Mouse (Mus musculus) cortical plate, adult 2 months (tissue): ENCODE data around the gene Glp1r. TPM values are rescaled to one million over a fixed set of nuclear protein-coding genes. Genes with fewer than 3 reads are reported as not detected.

Experiments used
- H3K27ac ChIP-seq: fragments of 200-500 bp; 2 replicates; pipeline ENCODE4 v1.5.1; 2012; ENCODE audit warnings: low read length, control low read depth, inconsistent platforms; ENCODE audit not compliant: insufficient read depth
- H3K4me1 ChIP-seq: fragments of 200-500 bp; 2 replicates; pipeline ENCODE4 v1.6.1; 2011; ENCODE audit warnings: low read length; ENCODE audit not compliant: control insufficient read depth, insufficient read depth
- H3K4me3 ChIP-seq: fragments of 200-500 bp; 2 replicates; pipeline ENCODE4 v1.5.1; 2011; ENCODE audit warnings: mild to moderate bottlenecking, low read length, control low read depth; ENCODE audit not compliant: insufficient read depth
- CTCF ChIP-seq: fragments of 200-500 bp; IDR thresholded peaks from 2 replicates; pipeline ENCODE4 v1.5.1; 2011; ENCODE audit warnings: mild to moderate bottlenecking, control low read depth, low read length; ENCODE audit not compliant: insufficient read depth; ENCODE audit errors: extremely low read depth
- POLR2A ChIP-seq: fragments of 200-500 bp; IDR thresholded peaks from 2 replicates; pipeline ENCODE4 v1.6.1; 2011; ENCODE audit warnings: mild to moderate bottlenecking, low read length, control low read depth; ENCODE audit not compliant: insufficient read depth; ENCODE audit errors: extremely low read depth
- polyA plus RNA-seq: library from polyadenylated mRNA; depleted of rRNA; stranded (reverse); fragments of >200 nt; gene quantifications from 2 replicates; pipeline ENCODE4 v1.2.3, GENCODE M21; 2012

Glp1r gene
- polyA plus RNA-seq, 1 experiment: 0.31 TPM

GRCm38 (mm10) chr17:30950780-30951179, 49.2 kb downstream of the Glp1r start:
- no peaks in the 10 kb centered on the region for H3K4me1 ChIP-seq
- H3K27ac ChIP-seq: no peak overlapping the region
- TF ChIP-seq CTCF: peak; percentile 66
- TF ChIP-seq POLR2A: no peak
- no peak overlapping the region for H3K4me3 ChIP-seq

- Histone ChIP-seq H3K27ac (no peak overlapping the region), H3K4me3 (no peak overlapping the region), H3K4me1 (no peaks in the 10 kb centered on the region)
- no peak for TF ChIP-seq POLR2A
- no peak for TF ChIP-seq CTCF
Measured at GRCm38 (mm10) chr17:30951600-30951999, 50.0 kb downstream of the Glp1r start.

DNA sequence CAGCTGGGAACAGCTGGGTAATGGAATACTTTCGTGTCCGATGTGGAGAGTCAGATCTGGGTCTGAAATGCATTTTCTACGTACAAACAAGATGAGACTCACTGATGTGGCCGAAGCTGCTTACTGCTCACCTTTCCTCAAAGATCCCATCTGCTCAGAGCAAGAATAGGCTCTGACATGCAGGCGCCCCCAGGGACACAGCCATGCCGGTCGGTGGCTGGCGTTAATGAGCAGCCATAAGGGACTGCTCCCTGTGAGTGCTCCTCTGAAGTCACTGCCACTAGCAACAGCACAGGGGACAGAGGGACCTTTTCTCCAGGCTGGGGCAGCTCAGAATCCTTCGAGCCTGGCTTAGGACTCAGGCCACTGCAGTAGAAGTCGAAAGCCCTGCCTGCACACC, 52.7 kb downstream of the Glp1r start, which contains the start of gene Umodl1:
TSS of gene Umodl1 (plus strand) at position 301 of the 400 bp plus-strand sequence.
- no peak within 1 kb of the TSS for H3K4me3 ChIP-seq
- no peak within 1 kb of the TSS for H3K27ac ChIP-seq
- TF ChIP-seq POLR2A (no peak), CTCF (no peak)
- no peaks in the 10 kb centered on the region for H3K4me1 ChIP-seq

- Histone ChIP-seq H3K4me3 (no peak overlapping the region), H3K27ac (no peak overlapping the region), H3K4me1 (no peaks in the 10 kb centered on the region)
- TF ChIP-seq POLR2A (no peak), CTCF (no peak)
Measured at GRCm38 (mm10) chr17:30961936-30962592, 60.4 kb downstream of the Glp1r start.

DNA sequence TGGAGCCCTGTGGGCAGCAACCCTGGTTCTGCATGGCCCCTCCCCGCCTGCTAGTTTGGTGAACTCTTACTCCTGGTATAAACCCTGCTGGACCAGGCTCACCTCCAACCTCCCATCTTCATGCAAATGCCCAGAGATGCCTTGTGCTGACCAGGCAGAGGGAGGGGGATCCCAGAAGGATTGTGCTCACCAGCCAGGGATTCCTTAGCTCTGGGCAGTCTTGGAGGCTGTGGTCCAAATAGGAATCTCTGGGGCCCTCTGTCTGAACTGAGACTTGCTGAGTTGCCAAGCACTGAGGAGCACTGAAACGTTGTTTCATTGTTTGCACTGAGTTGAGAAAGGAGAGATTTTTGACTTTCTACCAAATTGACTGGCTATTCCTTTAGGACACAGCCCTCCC, 61.3 kb downstream of the Glp1r start:
- TF ChIP-seq POLR2A (no peak), CTCF (no peak)
- Histone ChIP-seq H3K4me1 (no peaks in the 10 kb centered on the region), H3K4me3 (no peak overlapping the region), H3K27ac (no peak overlapping the region)

DNA sequence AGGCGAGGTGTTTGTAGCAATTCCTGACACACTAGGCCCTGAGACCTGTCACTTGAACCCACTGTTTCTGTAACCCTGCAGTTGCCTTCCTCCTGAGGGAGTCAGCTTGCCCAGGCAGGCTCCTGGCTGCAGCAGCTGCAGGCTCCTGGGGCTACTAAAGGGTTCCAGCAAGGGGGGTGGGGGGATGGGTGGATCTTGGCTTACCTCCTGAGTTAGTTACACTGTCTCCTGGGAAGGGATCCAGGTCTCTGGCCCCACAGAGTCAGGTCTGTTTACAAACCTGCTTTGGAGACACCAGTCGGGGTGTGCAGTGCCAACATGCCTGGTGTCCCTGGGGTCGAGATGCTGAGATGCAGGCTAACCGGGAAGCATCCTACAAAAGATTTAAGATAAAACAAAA, 68.4 kb downstream of the Glp1r start:
- H3K4me1 ChIP-seq: no peaks in the 10 kb centered on the region
- no peak overlapping the region for H3K27ac ChIP-seq
- TF ChIP-seq POLR2A (no peak), CTCF (no peak)
- no peak overlapping the region for H3K4me3 ChIP-seq

GRCm38 (mm10) chr17:30971877-30972276, 70.3 kb downstream of the Glp1r start:
- no peak overlapping the region for H3K27ac ChIP-seq
- H3K4me3 ChIP-seq: no peak overlapping the region
- TF ChIP-seq CTCF (no peak), POLR2A (no peak)
- H3K4me1 ChIP-seq: no peaks in the 10 kb centered on the region

DNA sequence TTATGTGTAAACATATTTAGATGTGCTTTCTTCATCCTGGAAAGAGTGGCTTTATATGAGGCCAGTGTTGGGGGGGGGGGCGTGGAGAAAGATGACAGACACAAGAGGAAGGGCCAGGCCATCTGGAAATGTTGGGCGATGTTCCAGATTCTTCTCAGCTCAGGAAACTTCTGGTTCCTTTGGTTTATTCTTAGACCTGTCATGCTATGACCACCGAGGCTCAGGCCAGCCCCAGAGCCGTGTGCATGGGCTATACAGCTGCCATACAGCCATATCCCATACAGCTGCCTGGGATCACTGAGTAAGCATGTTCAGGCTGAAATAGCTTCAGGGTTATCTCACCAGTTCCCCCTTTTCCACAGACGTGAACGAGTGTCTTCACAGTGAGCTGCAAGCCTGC, 71.7 kb downstream of the Glp1r start:
- H3K4me3 ChIP-seq: no peak overlapping the region
- no peak overlapping the region for H3K27ac ChIP-seq
- no peaks in the 10 kb centered on the region for H3K4me1 ChIP-seq
- no peak for TF ChIP-seq CTCF
- no peak for TF ChIP-seq POLR2A

DNA sequence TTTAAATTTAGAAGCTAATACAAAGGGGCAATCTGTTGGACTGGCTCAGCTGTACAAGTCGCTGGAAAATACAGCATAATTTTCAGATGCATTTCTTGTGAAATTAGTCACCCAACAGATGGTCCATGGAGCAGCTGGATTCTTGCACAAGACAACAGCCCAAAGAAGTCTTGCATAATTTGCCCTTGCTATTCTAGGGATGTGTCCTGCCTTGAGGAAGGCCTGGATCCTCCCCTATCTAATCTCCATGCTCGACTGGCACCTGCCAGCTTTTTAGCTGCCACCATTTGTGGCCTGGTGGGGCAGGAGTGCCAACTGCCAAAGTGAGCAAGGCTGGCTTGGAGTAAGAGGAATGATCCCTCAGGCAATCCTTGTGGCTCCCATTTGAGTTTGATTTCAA, 75.7 kb downstream of the Glp1r start:
- Histone ChIP-seq H3K4me3 (no peak overlapping the region), H3K27ac (no peak overlapping the region), H3K4me1 (no peaks in the 10 kb centered on the region)
- TF ChIP-seq CTCF (no peak), POLR2A (no peak)

- H3K4me3 ChIP-seq: no peak overlapping the region
- no peak overlapping the region for H3K27ac ChIP-seq
- H3K4me1 ChIP-seq: no peaks in the 10 kb centered on the region
- TF ChIP-seq CTCF (no peak), POLR2A (no peak)
Measured at GRCm38 (mm10) chr17:30978556-30978955, 76.9 kb downstream of the Glp1r start.
